Mouse (Mus musculus) frontal cortex, adult 2 months (tissue): ENCODE results near the gene S1pr1. TPM values are rescaled to one million over a fixed set of nuclear protein-coding genes. Genes with fewer than 3 reads are reported as not detected.

ENCODE experiments used
- DNase-seq, 2 experiments: peaks; one replicate each; pipeline ENCODE4 v3.0.0; 2022; ENCODE audit warnings: low spot score in 1 of 2; ENCODE audit errors: extremely low spot score in 1 of 2
- polyA plus RNA-seq: library from polyadenylated mRNA; depleted of rRNA; stranded (reverse); fragments of >200 nt; gene quantifications from 2 replicates; pipeline ENCODE4 v1.2.3, GENCODE M21; 2012; rRNA removed

S1pr1 gene
- polyA plus RNA-seq, 1 experiment, result 159 TPM

- no peak for DNase-seq
These were observed 35.9 kb downstream of the S1pr1 start for GRCm38 (mm10) chr3:115679022-115679421.

- DNase-seq, result peak; percentile 7 to 39
These were observed 39.0 kb downstream of the S1pr1 start for GRCm38 (mm10) chr3:115675546-115676535.

GRCm38 (mm10) chr3:115674665-115675064 lies 40.2 kb downstream of the S1pr1 start:
- DNase-seq, result no peak

GRCm38 (mm10) chr3:115673663-115674157 lies 41.2 kb downstream of the S1pr1 start:
- DNase-seq, result no peak

GRCm38 (mm10) chr3:115672965-115673662 lies 41.8 kb downstream of the S1pr1 start:
- DNase-seq, result no peak

GRCm38 (mm10) chr3:115669230-115669629 lies 45.6 kb downstream of the S1pr1 start:
- no peak for DNase-seq

GRCm38 (mm10) chr3:115667182-115667581 lies 47.7 kb downstream of the S1pr1 start:
- DNase-seq, result no peak

- DNase-seq, result no peak
These were observed 48.3 kb downstream of the S1pr1 start for GRCm38 (mm10) chr3:115666547-115666946.

- DNase-seq, result no peak
These were observed 50.4 kb downstream of the S1pr1 start for GRCm38 (mm10) chr3:115664497-115664896.

- DNase-seq, result peak; percentile 49 to 87
These were observed 54.0 kb downstream of the S1pr1 start for GRCm38 (mm10) chr3:115660701-115661460.

Other genes with a start within 250 kb of the S1pr1 start
- gene Dph5, start 172.8 kb upstream of the S1pr1 start, polyA plus RNA-seq, result 13.4 and 14.5 TPM in 2 replicates